Mouse (Mus musculus) T-helper 2 cell (primary cell): ENCODE data around the gene Hey2.

ENCODE experiments used
- in situ Hi-C: fragments of 300-600 bp; cut with MboI, MseI; formaldehyde crosslinking; loops from one replicate; pipeline ENCODE4 v1.15.1; 2025; ENCODE audit warnings: high pct_unique_total_duplicates

Gene Hey2

GRCm38 (mm10) chr10:30842643-30843437, at the start of gene Hey2:
Hey2 (minus strand) TSS chr10:30842801.
- in situ Hi-C loops = loop anchor here (5.0 kb wide), 1 partner anchor 459 kb away; no protein-coding TSS in a partner anchor

GRCm38 (mm10) chr10:30883085-30883760, 40.6 kb upstream of the Hey2 start:
- in situ Hi-C loops = loop anchor here (10.0 kb wide), 1 partner anchor 1768 kb away; no protein-coding TSS in a partner anchor

GRCm38 (mm10) chr10:30881109-30881508, 38.5 kb upstream of the Hey2 start:
- in situ Hi-C loops = loop anchor here (10.0 kb wide), 1 partner anchor 1766 kb away; no protein-coding TSS in a partner anchor

GRCm38 (mm10) chr10:30845101-30845825, 2.7 kb upstream of the Hey2 start:
- in situ Hi-C loops = no loop called here

GRCm38 (mm10) chr10:30844191-30845010, 1.8 kb upstream of the Hey2 start:
- in situ Hi-C loops = loop anchor here (5.0 kb wide), 1 partner anchor 458 kb away; no protein-coding TSS in a partner anchor

- in situ Hi-C loops = loop anchor here (5.0 kb wide), 1 partner anchor 459 kb away; no protein-coding TSS in a partner anchor
These were observed 1.0 kb upstream of the Hey2 start for GRCm38 (mm10) chr10:30843438-30844190.

GRCm38 (mm10) chr10:30842228-30842627, 373 bp downstream of the Hey2 start:
- in situ Hi-C loops = loop anchor here (5.0 kb wide), 1 partner anchor 460 kb away; no protein-coding TSS in a partner anchor

GRCm38 (mm10) chr10:30840824-30841223, 1.8 kb downstream of the Hey2 start:
- in situ Hi-C loops = loop anchor here (5.0 kb wide), 1 partner anchor 461 kb away; no protein-coding TSS in a partner anchor

GRCm38 (mm10) chr10:30838188-30838587, 4.4 kb downstream of the Hey2 start:
- in situ Hi-C loops = no loop called here

- in situ Hi-C loops = no loop called here
These were observed 17.6 kb downstream of the Hey2 start for GRCm38 (mm10) chr10:30825049-30825448.

GRCm38 (mm10) chr10:30810967-30811293, 31.7 kb downstream of the Hey2 start:
- in situ Hi-C loops = loop anchor here (5.0 kb wide), 1 partner anchor 189 kb away; no protein-coding TSS in a partner anchor

GRCm38 (mm10) chr10:30810247-30810966, 32.2 kb downstream of the Hey2 start:
- in situ Hi-C loops = loop anchor here (5.0 kb wide), 1 partner anchor 188 kb away; no protein-coding TSS in a partner anchor

GRCm38 (mm10) chr10:30803587-30804253, 38.9 kb downstream of the Hey2 start:
- in situ Hi-C loops = no loop called here

GRCm38 (mm10) chr10:30802681-30803586, 39.7 kb downstream of the Hey2 start, which contains the start of gene Ncoa7:
Ncoa7 (minus strand) TSS chr10:30803326.
- in situ Hi-C loops = no loop called here

- in situ Hi-C loops = no loop called here
These were observed 40.6 kb downstream of the Hey2 start for GRCm38 (mm10) chr10:30802033-30802432.

GRCm38 (mm10) chr10:30799713-30800450, 42.7 kb downstream of the Hey2 start:
- in situ Hi-C loops = no loop called here
